Mouse (Mus musculus) liver, postnatal 0 days (tissue): ENCODE results near the gene Ghrhr. TPM values are rescaled to one million over a fixed set of nuclear protein-coding genes. Genes with fewer than 3 reads are reported as not detected.

Source experiments
- ATAC-seq: fragments of 200-750 bp; cut with Nextera tagmentation; 2 replicates; pipeline ENCODE4 v1.8.0; 2017; ENCODE audit warnings: mild to moderate bottlenecking, moderate library complexity
- DNase-seq: peaks from one replicate; pipeline ENCODE4 v3.0.0-alpha.2; 2016
- H3K27ac ChIP-seq: fragments of 300-500 bp; sonication (generic); 2 replicates; pipeline ENCODE4 v1.5.1; 2014; ENCODE audit warnings: antibody characterized with exemption, moderate library complexity, mild to moderate bottlenecking, low read depth
- H3K27me3 ChIP-seq: fragments of 300-500 bp; sonication (generic); 2 replicates; pipeline ENCODE4 v1.6.1; 2014; ENCODE audit warnings: low read length, control low read depth, mixed read lengths; ENCODE audit not compliant: insufficient read depth
- H3K36me3 ChIP-seq: fragments of 300-500 bp; sonication (generic); replicated peaks from 2 replicates; pipeline ENCODE4 v1.6.1; 2014; ENCODE audit warnings: mild to moderate bottlenecking, control low read depth, low read length, moderate library complexity, mixed read lengths; ENCODE audit not compliant: insufficient read depth
- H3K4me1 ChIP-seq: fragments of 300-500 bp; sonication (generic); 2 replicates; pipeline ENCODE4 v1.6.1; 2014; ENCODE audit warnings: antibody characterized with exemption, mild to moderate bottlenecking, control low read depth; ENCODE audit not compliant: insufficient read depth
- H3K4me2 ChIP-seq: fragments of 300-500 bp; sonication (generic); 2 replicates; pipeline ENCODE4 v1.6.1; 2014; ENCODE audit warnings: low read depth, mild to moderate bottlenecking, low read length, moderate library complexity, mixed read lengths
- H3K4me3 ChIP-seq: fragments of 300-500 bp; sonication (generic); 2 replicates; pipeline ENCODE4 v1.5.1; 2014; ENCODE audit warnings: low read depth, low read length
- H3K9ac ChIP-seq: fragments of 300-500 bp; sonication (generic); replicated peaks from 2 replicates; pipeline ENCODE4 v1.6.1; 2014; ENCODE audit warnings: mild to moderate bottlenecking, moderate library complexity
- H3K9me3 ChIP-seq: fragments of 300-500 bp; sonication (generic); 2 replicates; pipeline ENCODE4 v1.6.1; 2016; ENCODE audit warnings: mild to moderate bottlenecking, control low read depth, low read length, mixed read lengths
- CTCF ChIP-seq: sonication (generic); IDR thresholded peaks from 2 replicates; pipeline ENCODE4 v1.5.1; 2016; ENCODE audit warnings: antibody characterized with exemption, low read depth
- EP300 ChIP-seq: IDR thresholded peaks from 2 replicates; pipeline ENCODE4 v1.6.1; 2016; ENCODE audit warnings: antibody characterized with exemption, low read depth, mild to moderate bottlenecking
- WGBS: fragments of 180-500 bp; shearing (Covaris S2); extraction: QIAGEN DNeasy Blood & Tissue Kit; methylation state at CpG from one replicate; pipeline ENCODE4 v1.1.7; 2014; ENCODE audit not compliant: insufficient replicate concordance; 5-methylcytosine and 5-hydroxymethylcytosine counted together
- polyA plus RNA-seq: library from polyadenylated mRNA; unstranded; fragments of >200 nt; fragmentation: Nextera tagmentation; extraction: Ambion mirVana; gene quantifications from 2 replicates; pipeline ENCODE4 v1.2.1, GENCODE M21; 2015

Ghrhr gene
- polyA plus RNA-seq, 1 experiment from 2014 or later = 0.09 TPM

- WGBS = 73% methylated on average over 5 of the region's 5 CpGs
- H3K27me3 ChIP-seq = no peaks in the 10 kb centered on the region
- H3K27ac ChIP-seq = no peak overlapping the region
- ATAC-seq = no peak
- no peak overlapping the region for H3K4me3 ChIP-seq
- TF ChIP-seq EP300 (no peak), CTCF (no peak)
- no peaks in the 10 kb centered on the region for H3K36me3 ChIP-seq
- peaks cover 9% of the 10 kb centered on the region for H3K4me1 ChIP-seq
- no peak overlapping the region for H3K4me2 ChIP-seq
- no peak overlapping the region for H3K9ac ChIP-seq
- no peaks in the 10 kb centered on the region for H3K9me3 ChIP-seq
- no peak for DNase-seq
Measured at GRCm38 (mm10) chr6:55376511-55376910, 416 bp downstream of the Ghrhr start.

GRCm38 (mm10) chr6:55377461-55377860 lies 1.4 kb downstream of the Ghrhr start:
- TF ChIP-seq CTCF (no peak), EP300 (no peak)
- no peak overlapping the region for H3K9ac ChIP-seq
- no peaks in the 10 kb centered on the region for H3K36me3 ChIP-seq
- DNase-seq (no peak), ATAC-seq (no peak)
- 58% methylated on average over 4 of the region's 4 CpGs for WGBS
- H3K4me2 ChIP-seq = no peak overlapping the region
- H3K9me3 ChIP-seq = no peaks in the 10 kb centered on the region
- H3K27me3 ChIP-seq = no peaks in the 10 kb centered on the region
- no peak overlapping the region for H3K27ac ChIP-seq
- no peak overlapping the region for H3K4me3 ChIP-seq
- peaks cover 9% of the 10 kb centered on the region for H3K4me1 ChIP-seq

GRCm38 (mm10) chr6:55379641-55380335 lies 3.7 kb downstream of the Ghrhr start:
- peak; percentile 52 for DNase-seq
- WGBS = 42% methylated on average over 3 of the region's 3 CpGs
- Histone ChIP-seq H3K4me1 (peaks cover 12% of the 10 kb centered on the region), H3K9ac (no peak overlapping the region), H3K36me3 (no peaks in the 10 kb centered on the region), H3K9me3 (no peaks in the 10 kb centered on the region), H3K4me3 (no peak overlapping the region), H3K27me3 (no peaks in the 10 kb centered on the region), H3K27ac (no peak overlapping the region), H3K4me2 (no peak overlapping the region)
- TF ChIP-seq CTCF (peak; percentile 89), EP300 (no peak)
- peak; percentile 61 for ATAC-seq

GRCm38 (mm10) chr6:55381966-55382365 lies 5.9 kb downstream of the Ghrhr start:
- DNase-seq = no peak
- no peak overlapping the region for H3K4me2 ChIP-seq
- no peak for TF ChIP-seq EP300
- no peak for TF ChIP-seq CTCF
- 89% methylated on average over 4 of the region's 4 CpGs for WGBS
- no peak overlapping the region for H3K4me3 ChIP-seq
- H3K9me3 ChIP-seq = no peaks in the 10 kb centered on the region
- H3K4me1 ChIP-seq = peaks cover 12% of the 10 kb centered on the region
- H3K27ac ChIP-seq = no peak overlapping the region
- H3K27me3 ChIP-seq = no peaks in the 10 kb centered on the region
- H3K9ac ChIP-seq = no peak overlapping the region
- ATAC-seq = no peak
- H3K36me3 ChIP-seq = no peaks in the 10 kb centered on the region

GRCm38 (mm10) chr6:55383897-55384296 lies 7.8 kb downstream of the Ghrhr start:
- no peaks in the 10 kb centered on the region for H3K36me3 ChIP-seq
- H3K27ac ChIP-seq = no peak overlapping the region
- no peaks in the 10 kb centered on the region for H3K9me3 ChIP-seq
- peak; percentile 79 for DNase-seq
- H3K27me3 ChIP-seq = no peaks in the 10 kb centered on the region
- peak; percentile 65 for ATAC-seq
- H3K4me1 ChIP-seq = 0 out of 2 replicates have a peak, but pooled peaks cover 3% of the 10 kb centered on the region
- no peak overlapping the region for H3K9ac ChIP-seq
- TF ChIP-seq EP300 (no peak), CTCF (peak; percentile 94)
- no peak overlapping the region for H3K4me3 ChIP-seq
- no peak overlapping the region for H3K4me2 ChIP-seq
- 0% methylated on average over 1 of the region's 1 CpGs for whole genome bisulfite sequencing

- Histone ChIP-seq H3K27me3 (peaks cover 2% of the 10 kb centered on the region; the same call in 1 of the 2 replicates), H3K4me3 (no peak overlapping the region), H3K27ac (no peak overlapping the region), H3K4me2 (no peak overlapping the region), H3K4me1 (0 out of 2 replicates have a peak, but pooled peaks cover 3% of the 10 kb centered on the region), H3K9me3 (no peaks in the 10 kb centered on the region), H3K36me3 (no peaks in the 10 kb centered on the region), H3K9ac (no peak overlapping the region)
- WGBS = 65% methylated on average over 5 of the region's 5 CpGs
- peak; percentile 50; the same call in 1 of the 2 replicates for ATAC-seq
- DNase-seq = no peak
- no peak for TF ChIP-seq EP300
- TF ChIP-seq CTCF = no peak
Measured at GRCm38 (mm10) chr6:55384356-55384951, 8.4 kb downstream of the Ghrhr start.
